Mouse (Mus musculus): Measurements from ENCODE around the gene Mxra8. TPM values are rescaled to one million over a fixed set of nuclear protein-coding genes. Genes with fewer than 3 reads are reported as not detected.

The Mxra8 gene
- polyA plus RNA-seq, 1 experiment, result 23.8 TPM

GRCm38 (mm10) chr4:155803340-155804041 lies 36.0 kb upstream of the Mxra8 start:
- Histone ChIP-seq H3K4me3 (replicated peaks; ENCODE audit: insufficient read depth, low read depth, low read length) (peak overlapping the region; percentile 95), H3K27me3 (ENCODE audit: control insufficient read depth, insufficient read depth, low read length) (no peaks in the 10 kb centered on the region; the same call in 1 of the 2 replicates)
- TF ChIP-seq CTCF (IDR thresholded peaks at IDR 0.05; ENCODE audit: borderline replicate concordance, insufficient read depth, low read depth, low read length), result no peak
- TF ChIP-seq POLR2A (IDR thresholded peaks at IDR 0.05; ENCODE audit: borderline replicate concordance, insufficient read depth, low read length), result peak; percentile 84

GRCm38 (mm10) chr4:155807841-155808240 lies 31.6 kb upstream of the Mxra8 start:
- H3K27ac ChIP-seq (ENCODE audit: insufficient read depth, low read length), result no peak overlapping the region
- TF ChIP-seq CTCF (IDR thresholded peaks at IDR 0.05; ENCODE audit: borderline replicate concordance, insufficient read depth, low read depth, low read length) (no peak), POLR2A (IDR thresholded peaks at IDR 0.05; ENCODE audit: borderline replicate concordance, insufficient read depth, low read length) (no peak)
- H3K4me1 ChIP-seq (ENCODE audit: control insufficient read depth, insufficient read depth, low read length), result peaks cover 9% of the 10 kb centered on the region
- H3K4me3 ChIP-seq (replicated peaks; ENCODE audit: insufficient read depth, low read depth, low read length), result no peak overlapping the region
- no peak for DNase-seq
- no peaks in the 10 kb centered on the region for H3K27me3 ChIP-seq (ENCODE audit: control insufficient read depth, insufficient read depth, low read length)
- 90% methylated on average over 3 of the region's 3 CpGs for WGBS

More at GRCm38 (mm10) chr4:155803340-155804041, 36.0 kb upstream of the Mxra8 start:
- peak overlapping the region; percentile 63 for H3K27ac ChIP-seq (ENCODE audit: insufficient read depth, low read length)
- under 1% methylated on average over 58 of the region's 58 CpGs for WGBS
- H3K4me1 ChIP-seq (ENCODE audit: control insufficient read depth, insufficient read depth, low read length), result peaks cover 10% of the 10 kb centered on the region
- peak; percentile 94 to 98 for DNase-seq

GRCm38 (mm10) chr4:155811929-155812664 lies 27.4 kb upstream of the Mxra8 start, which contains the start of gene Ccnl2:
Ccnl2 (plus strand) TSS chr4:155812489.
- Histone ChIP-seq H3K4me1 (ENCODE audit: control insufficient read depth, insufficient read depth, low read length) (peaks cover 8% of the 10 kb centered on the region; the same call in 1 of the 2 replicates), H3K4me3 (replicated peaks; ENCODE audit: insufficient read depth, low read depth, low read length) (peak within 1 kb of the TSS; percentile 98), H3K27me3 (ENCODE audit: control insufficient read depth, insufficient read depth, low read length) (no peaks in the 10 kb centered on the region), H3K27ac (ENCODE audit: insufficient read depth, low read length) (peak within 1 kb of the TSS; percentile 85)
- DNase-seq, result peak; percentile 92 to 95
- under 1% methylated on average over 55 of the region's 60 CpGs for WGBS
- TF ChIP-seq POLR2A (IDR thresholded peaks at IDR 0.05; ENCODE audit: borderline replicate concordance, insufficient read depth, low read length) (peak; percentile 57; the same call in 1 of the 2 replicates), CTCF (IDR thresholded peaks at IDR 0.05; ENCODE audit: borderline replicate concordance, insufficient read depth, low read depth, low read length) (no peak)

- peak overlapping the region; percentile 75 for H3K27ac ChIP-seq (ENCODE audit: insufficient read depth, low read length)
- DNase-seq, result no peak
- peak overlapping the region; percentile 65 for H3K4me3 ChIP-seq (replicated peaks; ENCODE audit: insufficient read depth, low read depth, low read length)
- under 1% methylated on average over 49 of the region's 49 CpGs for WGBS
- H3K27me3 ChIP-seq (ENCODE audit: control insufficient read depth, insufficient read depth, low read length), result no peaks in the 10 kb centered on the region
- H3K4me1 ChIP-seq (ENCODE audit: control insufficient read depth, insufficient read depth, low read length), result peaks cover 8% of the 10 kb centered on the region; the same call in 1 of the 2 replicates
- TF ChIP-seq CTCF (IDR thresholded peaks at IDR 0.05; ENCODE audit: borderline replicate concordance, insufficient read depth, low read depth, low read length) (no peak), POLR2A (IDR thresholded peaks at IDR 0.05; ENCODE audit: borderline replicate concordance, insufficient read depth, low read length) (no peak)
Observed at GRCm38 (mm10) chr4:155812665-155813181, 26.8 kb upstream of the Mxra8 start.

DNA sequence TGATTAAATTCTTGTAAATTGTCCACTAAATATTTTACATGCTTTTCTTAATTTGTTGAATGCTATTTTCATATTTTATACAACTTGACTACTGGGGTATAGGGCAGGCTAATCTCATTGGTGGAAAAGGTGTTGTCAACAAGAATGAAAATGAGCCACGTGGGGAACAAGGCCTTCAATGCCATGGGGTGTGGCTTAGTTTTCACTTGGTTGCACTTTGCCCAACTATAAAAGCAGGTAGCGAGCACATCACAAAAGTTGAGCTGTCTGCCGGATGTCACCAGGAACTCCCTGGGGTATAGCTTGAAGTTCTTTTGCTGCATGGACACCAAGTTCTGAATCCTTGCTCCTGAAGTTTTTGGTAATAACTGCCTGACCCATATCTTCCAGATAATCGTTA lies 21.9 kb upstream of the Mxra8 start:
- Histone ChIP-seq H3K27me3 (ENCODE audit: control insufficient read depth, insufficient read depth, low read length) (no peaks in the 10 kb centered on the region), H3K27ac (ENCODE audit: insufficient read depth, low read length) (no peak overlapping the region), H3K4me3 (replicated peaks; ENCODE audit: insufficient read depth, low read depth, low read length) (no peak overlapping the region), H3K4me1 (ENCODE audit: control insufficient read depth, insufficient read depth, low read length) (peaks cover 6% of the 10 kb centered on the region; the same call in 1 of the 2 replicates)
- TF ChIP-seq POLR2A (IDR thresholded peaks at IDR 0.05; ENCODE audit: borderline replicate concordance, insufficient read depth, low read length) (no peak), CTCF (IDR thresholded peaks at IDR 0.05; ENCODE audit: borderline replicate concordance, insufficient read depth, low read depth, low read length) (no peak)
- DNase-seq, result no peak
- WGBS, result 64% methylated on average over 4 of the region's 4 CpGs

DNA sequence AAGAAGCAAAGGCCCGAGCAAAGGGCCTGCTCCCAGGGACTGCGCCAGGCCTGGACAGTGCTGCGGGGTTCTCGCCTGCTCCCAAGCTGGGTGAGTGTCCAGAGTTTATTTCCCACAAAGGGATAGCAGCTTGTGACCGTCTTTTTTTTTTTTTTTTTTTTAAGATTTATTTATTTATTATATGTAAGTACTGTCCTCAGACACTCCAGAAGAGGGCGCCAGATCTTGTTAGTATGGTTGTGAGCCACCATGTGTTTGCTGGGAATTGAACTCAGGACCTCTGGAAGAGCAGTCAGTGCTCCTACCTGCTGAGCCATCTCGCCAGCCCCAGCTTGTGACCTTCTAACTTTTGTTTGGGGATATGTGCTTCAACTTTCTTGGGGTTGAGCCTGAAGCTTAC lies 18.5 kb upstream of the Mxra8 start:
- Histone ChIP-seq H3K4me1 (ENCODE audit: control insufficient read depth, insufficient read depth, low read length) (no peaks in the 10 kb centered on the region), H3K27ac (ENCODE audit: insufficient read depth, low read length) (no peak overlapping the region), H3K4me3 (replicated peaks; ENCODE audit: insufficient read depth, low read depth, low read length) (no peak overlapping the region), H3K27me3 (ENCODE audit: control insufficient read depth, insufficient read depth, low read length) (no peaks in the 10 kb centered on the region)
- no peak for TF ChIP-seq POLR2A (IDR thresholded peaks at IDR 0.05; ENCODE audit: borderline replicate concordance, insufficient read depth, low read length)
- TF ChIP-seq CTCF (IDR thresholded peaks at IDR 0.05; ENCODE audit: borderline replicate concordance, insufficient read depth, low read depth, low read length), result no peak
- no peak for DNase-seq
- 65% methylated on average over 7 of the region's 7 CpGs for WGBS

DNA sequence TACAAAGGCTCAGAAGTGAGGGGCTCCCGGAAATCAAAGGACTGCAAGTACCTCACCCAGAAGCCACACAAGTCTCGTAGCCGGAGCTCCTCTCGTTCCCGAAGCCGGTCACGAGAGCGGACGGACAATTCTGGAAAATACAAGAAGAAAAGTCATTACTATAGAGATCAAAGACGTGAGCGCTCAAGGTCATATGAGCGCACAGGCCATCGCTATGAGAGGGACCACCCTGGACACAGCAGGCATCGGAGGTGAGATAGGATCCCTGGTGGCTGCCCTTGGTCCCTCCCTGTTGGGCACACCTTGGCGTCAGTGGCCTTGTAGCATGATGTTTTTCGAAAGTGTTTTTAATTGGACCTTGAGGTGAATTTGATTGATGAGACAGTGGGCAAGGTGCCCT lies 16.0 kb upstream of the Mxra8 start:
- 95% methylated on average over 16 of the region's 16 CpGs for WGBS
- TF ChIP-seq POLR2A (IDR thresholded peaks at IDR 0.05; ENCODE audit: borderline replicate concordance, insufficient read depth, low read length) (no peak), CTCF (IDR thresholded peaks at IDR 0.05; ENCODE audit: borderline replicate concordance, insufficient read depth, low read depth, low read length) (no peak)

More for the DNA sequence above, 16.0 kb upstream of the Mxra8 start:
- no peaks in the 10 kb centered on the region for H3K27me3 ChIP-seq (ENCODE audit: control insufficient read depth, insufficient read depth, low read length)
- H3K4me3 ChIP-seq (replicated peaks; ENCODE audit: insufficient read depth, low read depth, low read length), result no peak overlapping the region
- no peak for DNase-seq
- H3K27ac ChIP-seq (ENCODE audit: insufficient read depth, low read length), result no peak overlapping the region
- no peaks in the 10 kb centered on the region for H3K4me1 ChIP-seq (ENCODE audit: control insufficient read depth, insufficient read depth, low read length)

Data from cerebellum, adult 2 months (tissue).